Mouse (Mus musculus) right cerebral cortex, postnatal 36 days (tissue): ENCODE measurements at regions not wholly inside any gene's neighbourhood (a gene's known extent, or its start where the extent isn't known, plus 50 kb on each side); places are given as distances from the start of the nearest gene placed in this dataset.

Experiments
- DNase-seq, 2 experiments: peaks; one replicate each; pipeline ENCODE4 v3.0.0; 2022; ENCODE audit warnings: low spot score in 2 of 2, mixed read lengths in 1 of 2

DNA sequence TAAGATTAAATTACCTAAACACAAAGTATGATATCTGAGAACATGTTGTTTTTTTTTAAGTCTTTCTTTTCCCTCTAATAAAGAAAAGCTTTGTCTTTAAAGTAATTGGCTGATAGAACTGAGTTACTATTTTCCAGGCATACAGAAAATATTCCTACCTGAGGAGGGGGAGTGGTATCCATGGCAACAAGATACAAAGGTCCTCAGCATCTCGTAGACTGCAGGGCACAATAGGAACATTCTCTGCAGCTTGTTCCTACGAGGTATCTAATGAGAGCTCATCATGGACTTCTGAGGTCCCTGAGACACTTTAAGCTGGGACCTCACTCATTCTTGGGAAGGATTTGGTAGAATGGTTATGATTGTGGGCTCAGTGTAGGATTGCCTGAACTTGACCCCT lies 225.5 kb upstream of the Cdh4 start:
- no peak for DNase-seq

DNA sequence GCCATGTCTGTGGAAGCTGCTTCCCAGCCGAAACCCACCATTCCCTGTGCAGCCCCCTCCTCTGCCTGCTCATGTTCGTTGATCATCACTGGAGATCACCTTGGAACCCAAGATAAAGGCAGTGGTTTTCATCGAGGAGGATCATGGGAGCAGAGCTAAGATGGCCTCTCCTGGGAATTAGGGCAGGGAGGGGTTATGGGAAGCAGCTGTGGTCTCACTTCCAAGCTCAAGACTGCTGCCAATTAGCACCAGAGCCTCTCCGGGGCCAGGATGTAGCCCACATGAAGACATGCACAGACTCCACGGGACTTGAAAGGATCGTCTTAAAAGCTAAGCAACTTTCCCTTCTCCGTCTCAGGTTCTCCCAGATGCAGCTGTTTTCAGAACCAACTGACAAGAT lies 214.1 kb upstream of the Cdh4 start:
- DNase-seq, result no peak

DNA sequence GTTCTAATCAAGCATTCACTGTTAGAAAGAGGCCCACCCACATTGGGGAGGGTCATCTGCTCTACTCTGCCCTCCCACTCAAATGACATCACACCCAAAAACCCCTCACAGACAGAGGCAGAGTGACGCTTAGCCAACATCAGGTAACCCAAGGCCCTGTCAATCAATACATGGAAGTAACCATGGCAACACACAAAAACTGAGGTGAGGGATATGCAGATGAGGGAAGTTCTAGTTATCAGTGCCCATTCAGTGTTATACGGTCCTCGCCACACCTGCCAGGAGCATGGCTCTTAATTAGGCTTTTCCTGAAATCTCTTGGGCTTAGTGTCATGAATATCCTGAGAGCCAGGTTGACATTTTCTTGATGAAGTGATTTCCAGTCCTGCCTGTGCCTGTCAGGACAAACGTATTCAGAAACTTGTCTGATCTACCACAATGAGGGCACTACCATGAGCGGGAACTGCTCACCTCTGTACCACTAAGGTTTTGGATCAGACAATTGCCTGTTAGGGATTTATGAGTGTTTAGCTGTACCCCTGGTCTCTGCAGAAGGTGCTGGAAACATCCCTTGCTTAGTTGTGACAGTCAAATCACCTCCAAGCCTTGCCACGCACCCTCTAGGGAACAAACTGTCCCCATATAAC lies 210.4 kb upstream of the Cdh4 start:
- DNase-seq, result no peak

DNA sequence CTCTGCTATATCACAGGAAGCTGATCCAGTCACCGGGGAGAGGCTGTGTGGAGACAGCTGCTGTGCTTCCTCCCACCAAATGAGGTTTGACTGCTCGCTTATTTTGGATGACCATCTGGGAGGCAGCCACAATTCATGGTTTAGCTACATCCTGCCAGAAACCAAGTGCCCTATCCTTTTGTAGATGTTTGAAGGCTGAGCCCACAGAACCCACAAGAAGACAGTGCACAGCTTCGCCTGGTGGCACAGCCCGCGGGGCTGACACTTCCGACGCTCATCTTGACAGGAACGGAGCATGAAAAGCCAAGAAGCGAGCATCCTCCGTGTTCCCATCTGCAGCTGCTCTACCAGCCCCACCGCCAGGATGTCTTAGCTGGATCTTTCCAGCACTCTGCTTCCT lies 204.1 kb upstream of the Cdh4 start:
- peak; percentile 70 to 72 for DNase-seq

DNA sequence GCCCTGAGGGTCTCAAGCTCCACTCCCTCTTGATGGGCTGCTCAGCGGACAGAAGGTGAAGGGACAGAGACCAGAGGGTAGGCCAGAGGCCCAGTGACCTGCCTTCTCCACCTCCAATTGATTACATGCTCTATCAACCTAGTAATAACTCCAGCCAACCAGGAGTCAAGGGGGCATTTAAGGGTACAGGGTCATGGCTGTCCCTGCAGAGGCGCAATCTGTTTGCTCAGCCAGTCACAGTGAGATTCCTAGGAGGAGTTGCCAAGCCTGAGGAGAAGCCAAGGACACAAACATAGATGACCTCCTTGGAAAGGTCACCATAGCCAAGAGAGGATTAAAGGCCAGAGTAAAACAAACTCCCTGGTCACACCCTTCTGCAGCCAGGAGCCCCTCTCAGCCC lies 181.3 kb upstream of the Cdh4 start:
- DNase-seq, result no peak

DNA sequence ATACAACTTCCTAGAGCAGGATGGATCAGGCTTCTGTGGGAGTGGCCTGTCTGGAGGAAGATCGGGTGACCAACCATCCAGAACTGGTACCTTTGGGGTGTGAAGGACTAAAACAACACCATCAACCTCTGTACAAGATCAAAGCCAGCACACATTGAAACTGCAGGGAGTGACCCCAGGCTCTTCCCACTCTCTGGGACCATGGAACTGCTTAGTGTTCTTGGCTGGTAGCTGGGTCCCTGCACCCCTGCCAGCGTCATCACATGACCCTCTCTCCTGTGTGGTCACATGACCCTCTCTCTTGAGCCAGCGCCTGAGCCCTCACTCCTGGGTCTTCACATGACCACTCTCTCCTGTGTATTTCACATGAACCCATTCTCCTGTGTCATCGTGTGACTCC lies 178.3 kb upstream of the Cdh4 start:
- no peak for DNase-seq

DNA sequence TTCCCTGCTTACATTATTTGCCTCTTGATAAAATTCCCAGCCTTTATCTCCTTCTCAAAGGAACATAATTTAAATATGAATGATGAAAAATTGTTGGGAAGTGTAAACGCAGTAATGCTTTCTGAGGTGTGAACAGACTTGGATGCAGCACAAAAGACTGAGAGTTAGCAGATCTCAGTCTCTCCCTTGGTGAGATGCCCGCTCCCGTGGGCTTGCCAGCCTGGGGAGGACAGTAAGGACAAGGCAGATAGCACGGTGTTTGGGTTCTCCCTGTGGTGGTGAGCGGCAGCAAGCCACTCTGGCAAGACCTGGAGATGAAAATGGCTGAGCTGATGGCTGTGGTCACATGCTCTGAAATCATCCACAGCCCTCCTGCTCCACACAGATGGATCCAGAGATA lies 176.8 kb upstream of the Cdh4 start:
- no peak for DNase-seq

DNA sequence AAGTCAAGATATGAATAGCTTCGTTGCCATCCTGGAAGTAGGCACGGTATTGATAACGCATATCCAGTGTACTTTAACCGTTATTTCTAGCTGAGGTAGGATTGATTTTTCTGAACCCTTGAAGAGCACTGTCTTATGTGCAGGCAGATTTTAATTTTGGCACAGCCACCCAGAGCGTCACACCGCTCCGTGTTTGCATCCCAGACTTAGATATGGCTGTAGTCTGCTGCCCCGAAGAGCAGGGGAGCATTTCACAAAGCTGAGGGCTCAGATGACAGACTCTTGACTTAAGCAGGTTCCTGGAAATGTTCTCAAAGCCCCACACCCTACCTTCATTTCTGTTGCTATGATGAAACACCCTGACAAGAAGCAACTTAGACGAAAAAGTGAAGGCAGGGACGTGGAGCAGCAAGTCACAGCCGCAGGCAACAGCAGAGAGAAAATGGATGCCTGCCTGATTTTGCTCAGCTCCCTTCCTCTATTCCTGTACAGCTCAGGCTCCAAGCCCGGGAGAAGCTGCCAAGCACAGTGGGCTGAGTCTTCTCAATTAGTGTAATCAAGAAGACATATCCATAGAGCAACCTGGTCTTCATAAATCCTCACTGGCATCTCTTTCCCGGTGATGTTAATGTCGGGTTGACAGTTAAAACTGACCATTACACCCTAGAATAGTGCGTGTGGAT lies 164.9 kb upstream of the Cdh4 start:
- no peak for DNase-seq

DNA sequence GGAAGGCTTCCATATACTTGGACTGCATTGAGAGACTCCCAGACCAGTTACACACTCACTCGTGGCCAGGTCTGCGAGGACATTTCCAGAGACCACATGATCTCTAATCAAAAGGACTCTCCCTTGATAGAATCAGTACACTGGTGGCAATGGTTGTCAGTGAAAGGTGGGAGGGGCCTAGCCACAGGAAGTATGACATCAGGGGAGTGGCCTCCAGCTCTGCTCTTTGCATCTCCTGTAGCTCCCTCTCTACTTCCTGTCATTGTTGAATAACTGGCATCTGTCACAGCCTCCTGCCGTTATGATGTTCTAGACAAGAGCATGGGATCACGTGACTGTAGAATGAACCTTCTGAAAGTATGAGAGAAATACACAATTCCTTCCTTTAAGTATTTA lies 164.3 kb upstream of the Cdh4 start:
- DNase-seq, result no peak

DNA sequence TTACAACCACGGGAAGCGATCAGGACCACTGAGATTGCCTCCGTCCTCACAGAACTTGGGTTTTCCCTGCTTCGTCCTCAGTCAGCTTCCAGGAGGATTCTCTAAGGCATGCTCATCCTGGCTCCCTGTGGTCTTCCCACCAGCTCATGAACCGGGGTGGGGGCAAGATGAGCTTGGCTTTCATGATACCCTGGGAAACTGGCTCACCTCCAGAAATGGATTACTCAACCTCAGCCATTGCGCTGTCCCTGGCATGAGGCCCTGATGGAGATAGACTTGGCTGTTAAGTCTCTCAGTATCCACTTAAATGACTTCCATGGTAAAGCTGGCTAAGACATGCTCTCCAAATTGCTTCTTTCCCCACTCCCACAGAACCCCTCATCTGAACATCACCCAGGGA lies 160.0 kb upstream of the Cdh4 start:
- no peak for DNase-seq

DNA sequence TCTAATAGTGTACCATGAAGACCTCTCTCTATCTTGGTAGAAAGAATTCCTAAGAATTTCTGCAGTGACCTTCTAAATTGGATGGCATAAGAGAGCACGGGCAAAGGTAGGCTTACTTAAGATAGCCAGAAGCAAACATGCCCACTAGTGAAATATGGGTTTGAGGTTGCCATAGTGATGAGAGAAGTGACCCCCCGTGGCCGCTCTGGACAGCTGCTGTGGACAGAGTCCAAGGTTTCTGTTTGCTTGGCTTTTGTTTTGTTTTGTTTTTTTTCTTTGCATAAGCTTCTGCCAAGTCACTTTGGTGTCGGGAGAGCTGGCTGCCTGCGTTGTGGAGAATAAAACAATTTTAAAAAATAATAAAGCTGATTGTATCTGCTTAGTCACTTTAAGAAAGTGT lies 151.8 kb upstream of the Cdh4 start:
- DNase-seq, result no peak

DNA sequence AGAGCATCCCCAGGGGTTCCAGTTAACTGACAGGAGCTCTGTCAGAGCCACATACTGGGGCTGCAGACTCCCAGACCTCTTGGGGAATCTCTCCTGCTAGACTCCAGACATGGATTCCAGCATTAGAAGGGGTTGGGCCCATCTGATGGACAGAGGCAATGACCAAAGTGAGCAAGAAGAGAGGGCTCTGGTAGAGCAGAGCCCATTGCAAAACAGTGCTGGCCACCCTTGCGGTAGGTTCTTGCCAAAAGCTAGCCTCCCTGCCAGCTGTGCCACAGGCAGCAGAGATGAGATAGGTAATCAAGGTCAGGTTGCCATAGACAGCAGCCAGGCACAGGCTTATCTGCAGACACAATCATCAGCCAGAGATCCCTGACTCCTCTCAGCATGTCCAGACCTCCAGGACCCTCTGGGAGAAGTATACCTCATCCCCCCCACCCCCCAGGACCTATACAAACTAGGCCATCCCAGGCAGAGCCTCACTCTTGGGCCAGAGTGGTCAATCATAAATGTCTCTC lies 151.1 kb upstream of the Cdh4 start:
- DNase-seq, result no peak

DNA sequence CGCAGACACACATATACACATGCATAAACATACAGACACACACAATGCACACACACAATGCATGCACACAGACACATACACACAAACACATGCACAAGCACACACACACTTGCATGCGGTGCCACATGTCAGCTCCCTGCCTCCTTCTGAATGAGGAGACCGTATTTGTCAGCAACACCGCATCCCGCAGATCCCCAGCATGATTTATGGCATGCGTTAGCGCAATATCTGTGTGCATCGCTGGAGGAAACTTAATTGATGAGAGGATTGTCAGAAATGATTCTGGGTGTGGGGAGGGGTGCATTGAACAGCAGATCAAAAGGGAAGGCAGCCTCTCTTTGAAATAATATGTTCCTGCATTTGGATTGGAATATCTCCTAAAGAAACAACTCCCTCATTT lies 150.3 kb upstream of the Cdh4 start:
- DNase-seq, result no peak

DNA sequence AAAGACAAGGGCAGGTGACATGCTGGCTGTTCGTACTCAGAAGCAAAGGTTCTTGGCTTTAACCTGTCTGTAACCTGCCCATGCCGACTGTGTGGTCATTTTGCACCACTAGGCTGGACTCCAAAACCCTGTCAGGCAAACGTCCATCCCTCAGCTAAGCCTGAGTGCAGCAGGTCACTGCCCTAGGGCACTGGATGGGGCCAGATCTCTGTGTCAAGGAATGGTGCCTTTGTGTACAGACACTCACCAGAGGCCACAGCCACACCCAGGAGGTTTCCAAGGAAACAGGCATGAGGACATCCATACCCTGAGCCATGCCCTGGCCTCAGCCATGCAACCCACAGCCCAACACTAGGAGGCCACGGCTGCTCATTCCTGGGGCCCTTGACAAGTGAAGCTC lies 149.7 kb upstream of the Cdh4 start:
- DNase-seq, result no peak

DNA sequence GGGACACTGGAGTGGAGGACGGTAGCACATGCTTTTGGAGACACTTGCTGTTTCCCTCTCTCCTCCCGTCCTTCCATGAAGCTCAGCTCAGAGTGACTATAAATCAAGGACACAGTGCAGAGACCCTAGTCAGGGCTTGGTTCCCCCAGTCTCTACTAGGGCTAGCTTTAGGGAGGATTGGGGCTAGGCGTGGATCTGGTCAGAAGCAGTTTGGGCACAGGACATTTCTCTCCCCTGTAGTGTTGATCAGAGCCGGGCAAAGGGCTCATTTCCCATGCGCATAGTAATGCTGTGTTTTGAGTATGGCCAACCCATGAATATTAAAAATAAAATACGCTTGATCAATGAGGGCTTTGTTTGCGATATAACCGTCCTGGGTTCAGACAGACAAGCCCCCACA lies 149.1 kb upstream of the Cdh4 start:
- DNase-seq, result no peak

DNA sequence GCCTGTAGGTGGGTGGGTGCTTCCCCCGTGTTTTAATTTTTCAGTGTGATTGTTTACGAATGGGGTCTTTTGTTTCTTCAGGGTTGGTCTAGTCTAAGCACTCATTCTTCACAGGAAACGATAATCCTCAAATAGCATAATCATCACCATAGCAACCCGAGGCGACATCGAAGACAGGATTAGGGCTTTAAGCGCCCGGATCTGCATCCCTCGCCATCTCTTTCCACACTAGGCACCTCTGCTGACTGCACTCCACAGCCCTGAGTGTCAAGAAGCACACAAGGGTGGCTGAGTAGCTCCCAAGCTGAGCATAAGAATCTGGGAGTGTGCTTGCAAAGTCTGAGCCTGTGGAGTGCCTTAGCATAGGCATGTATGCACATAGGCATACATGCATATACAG lies 145.2 kb upstream of the Cdh4 start:
- DNase-seq, result no peak

DNA sequence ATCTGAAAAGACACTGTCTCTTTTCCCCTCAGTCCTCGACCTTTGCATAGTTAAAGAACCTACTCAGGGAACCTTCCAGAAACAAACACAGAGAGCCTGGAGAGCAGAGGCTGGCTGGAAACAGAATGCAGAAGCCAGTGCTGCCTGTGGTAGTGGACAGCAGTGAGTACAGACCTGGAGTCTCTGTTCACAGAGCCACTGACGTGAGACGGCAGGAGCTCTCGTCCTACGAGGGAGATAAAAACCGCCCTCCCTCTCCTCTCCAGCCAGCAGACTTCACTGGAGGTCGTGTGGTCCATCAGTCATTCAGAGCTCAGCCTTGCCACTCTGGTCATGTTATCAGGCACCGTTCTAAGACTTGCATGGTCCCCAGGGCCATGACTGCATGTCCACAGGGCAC lies 138.5 kb upstream of the Cdh4 start:
- DNase-seq, result no peak

DNA sequence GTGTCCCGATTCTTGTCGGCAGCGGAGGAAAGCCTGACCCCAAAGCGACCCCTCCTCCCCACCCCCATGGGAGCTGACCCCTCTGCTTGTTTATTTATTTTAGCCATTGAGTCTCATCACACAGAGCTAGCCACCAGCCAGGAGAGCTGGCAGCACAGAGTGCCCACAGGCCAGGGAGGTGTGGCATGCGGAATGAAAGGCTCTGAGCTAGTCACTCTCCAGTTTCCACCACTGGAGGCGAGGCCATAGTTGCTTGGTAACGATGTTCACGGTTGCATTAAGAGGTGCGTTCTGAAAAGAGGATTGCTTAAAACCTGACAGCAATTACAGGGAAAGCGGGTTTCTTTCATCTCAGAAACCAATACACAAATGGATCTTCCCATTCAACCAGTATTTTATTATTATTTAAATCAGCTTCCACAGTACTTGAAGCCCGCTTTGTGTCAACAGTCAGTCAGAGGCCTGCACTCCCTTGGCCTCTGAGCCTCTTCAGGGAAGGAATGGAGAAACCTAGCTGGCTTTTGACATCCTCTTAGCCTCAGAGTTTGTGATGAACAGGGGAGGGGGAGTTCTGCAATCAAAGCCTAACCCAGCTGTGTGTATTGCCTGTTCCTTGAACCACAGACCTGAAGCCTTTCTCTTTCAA lies 134.8 kb upstream of the Cdh4 start:
- peak in 1 of 2 experiments; percentile 15 for DNase-seq

DNA sequence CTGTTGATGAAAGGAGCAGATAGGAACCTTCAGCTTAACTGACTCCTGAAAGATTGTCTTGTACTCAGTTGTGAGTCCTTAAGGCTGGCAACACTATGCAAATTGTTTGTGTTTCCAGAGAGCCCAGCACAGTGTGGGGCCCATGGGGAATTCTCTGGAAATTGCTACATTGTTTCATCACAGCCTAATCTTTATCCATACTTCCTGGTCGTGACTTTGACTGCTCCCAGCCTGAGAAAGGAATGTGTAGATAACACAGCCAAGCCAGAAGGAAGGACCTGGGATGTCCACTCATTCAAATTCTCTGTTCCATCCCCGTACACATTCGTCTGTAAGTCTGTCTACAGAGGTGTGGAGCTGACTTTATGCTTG lies 134.3 kb upstream of the Cdh4 start:
- no peak for DNase-seq

DNA sequence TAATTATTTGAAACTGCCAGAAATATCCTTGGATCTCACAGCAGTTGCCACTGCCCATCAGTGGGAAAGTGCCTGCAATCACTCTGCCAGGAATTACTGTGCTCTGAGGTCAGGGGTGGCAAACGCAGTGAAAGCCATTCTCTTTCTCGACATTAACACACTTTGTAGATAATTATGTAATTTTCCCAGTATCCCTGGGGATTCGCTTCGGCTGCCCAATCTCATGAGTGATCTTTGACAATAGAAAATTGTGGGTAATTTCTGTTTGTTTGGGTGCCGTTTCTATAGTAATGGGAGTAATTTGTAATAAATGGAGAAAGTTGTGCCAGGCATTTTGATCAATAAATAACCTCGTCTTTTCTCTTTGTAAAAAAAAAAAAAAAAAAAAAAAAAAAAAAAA lies 124.2 kb upstream of the Cdh4 start:
- DNase-seq, result no peak

DNA sequence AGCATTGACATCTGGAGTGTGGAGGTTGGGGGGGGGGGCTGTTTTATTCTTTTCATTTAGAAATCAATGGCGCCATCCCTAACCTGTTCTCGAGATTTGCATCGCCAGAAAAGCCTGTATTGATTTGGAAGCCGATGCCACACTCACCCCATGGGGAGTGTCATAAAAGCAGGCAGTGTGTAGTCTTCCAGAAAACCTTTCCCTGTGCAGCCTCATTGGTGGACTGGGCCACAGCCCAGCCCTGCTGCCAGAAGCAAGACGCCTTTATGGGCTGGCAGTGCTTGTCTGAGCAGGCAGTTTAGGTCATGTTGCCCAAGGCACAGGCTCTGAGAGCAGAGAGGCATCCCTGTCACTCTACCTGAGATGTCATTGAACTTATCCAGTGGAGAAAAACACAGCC lies 117.0 kb upstream of the Cdh4 start:
- no peak for DNase-seq

DNA sequence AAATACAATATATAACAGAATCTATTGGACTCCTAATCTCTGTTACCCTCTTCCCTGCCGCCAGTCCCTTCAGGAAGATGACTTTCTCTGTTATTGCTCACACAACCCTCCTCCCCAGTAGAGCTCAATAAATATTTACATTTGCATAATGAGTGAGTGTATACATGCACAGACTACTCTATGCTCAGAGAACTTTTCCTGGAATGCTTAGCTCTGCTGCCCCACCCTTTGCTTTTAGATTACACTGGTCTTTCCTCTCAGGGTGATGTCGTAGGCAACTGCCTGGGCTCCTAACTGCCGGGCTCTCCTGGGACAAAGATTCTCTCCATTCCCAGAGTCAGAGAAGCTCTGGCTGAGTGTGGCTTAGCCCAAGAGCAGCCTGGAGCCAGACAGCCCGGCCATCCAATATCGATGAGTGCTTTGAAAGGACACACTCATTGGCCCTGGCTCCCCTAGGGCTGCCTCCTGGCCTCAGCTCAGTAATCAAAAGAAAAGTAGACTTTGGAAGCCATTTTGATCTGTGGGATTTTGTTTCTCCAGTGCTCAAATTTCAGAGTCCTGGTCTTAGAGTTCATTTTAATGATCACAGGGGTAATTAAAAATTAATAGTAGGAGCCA lies 109.2 kb upstream of the Cdh4 start:
- DNase-seq, result no peak

DNA sequence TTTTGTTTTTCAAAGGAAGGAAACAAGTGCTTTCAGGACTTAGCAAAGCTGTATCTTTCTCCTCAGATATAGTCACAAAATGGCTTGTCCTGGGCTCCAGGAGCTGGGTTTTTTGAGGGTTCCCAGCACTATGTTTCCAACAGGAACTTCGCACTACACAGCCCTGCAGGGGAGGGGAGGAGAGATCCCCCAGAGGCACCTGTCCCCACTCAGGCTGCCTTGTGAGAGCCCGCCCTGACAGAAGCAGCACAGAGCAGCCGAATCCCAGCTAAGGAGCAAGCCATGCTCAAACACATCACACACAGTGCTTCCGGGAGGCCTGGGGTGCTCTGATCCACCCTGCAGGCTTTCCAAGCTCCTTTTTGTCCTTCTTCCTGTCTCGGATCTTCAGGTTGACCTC lies 108.6 kb upstream of the Cdh4 start:
- no peak for DNase-seq
